Mouse (Mus musculus) testis, postnatal 10 days (tissue): Measurements from ENCODE around the gene Gid8.

Source experiments
- DNase-seq: peaks from one replicate; pipeline ENCODE4 v3.0.0; 2021; ENCODE audit warnings: low spot score

The Gid8 gene

GRCm38 (mm10) chr2:180748904-180749303, 39.0 kb downstream of the Gid8 start:
- no peak for DNase-seq

GRCm38 (mm10) chr2:180754976-180755688, 45.2 kb downstream of the Gid8 start:
- DNase-seq = no peak

GRCm38 (mm10) chr2:180755896-180756295, 46.0 kb downstream of the Gid8 start:
- peak; percentile 85 for DNase-seq

- no peak for DNase-seq
Measured at GRCm38 (mm10) chr2:180756786-180757185, 46.9 kb downstream of the Gid8 start.

GRCm38 (mm10) chr2:180758513-180759263, 48.8 kb downstream of the Gid8 start:
- no peak for DNase-seq

- DNase-seq = no peak
Measured at GRCm38 (mm10) chr2:180764986-180765385, 55.1 kb downstream of the Gid8 start.

- no peak for DNase-seq
Measured at GRCm38 (mm10) chr2:180765713-180766112, 55.8 kb downstream of the Gid8 start.
